Mouse (Mus musculus) gastrocnemius, postnatal 10 days (tissue): ENCODE results near the gene Atoh7. TPM values are rescaled to one million over a fixed set of nuclear protein-coding genes. Genes with fewer than 3 reads are reported as not detected.
A peak's percentile ranks its signal among the peaks of the same experiment; 100 is the strongest.
"Not testable (repeated sequence)": the region's sequence is repeated elsewhere in the genome, so short reads cannot be mapped to it uniquely, and the experiment has no call there.

Source experiments
- DNase-seq: peaks from one replicate; pipeline ENCODE4 v3.0.0; 2021; ENCODE audit warnings: mixed read lengths
- long read RNA-seq, 2 experiments: library from polyadenylated mRNA; stranded (forward); transcript quantifications; one replicate each; pipeline ENCODE4 v2.0.0; 2021
- total RNA-seq, 2 experiments: library from RNA; stranded (reverse); gene quantifications; 2 replicates each; pipeline ENCODE4 v1.2.3; 2021

The Atoh7 gene
- under 1 TPM; 0.14 to 0.32 TPM for total RNA-seq
- long read RNA-seq, experiment 1 = 0 reads
- long read RNA-seq, experiment 2 = 0 reads

DNA sequence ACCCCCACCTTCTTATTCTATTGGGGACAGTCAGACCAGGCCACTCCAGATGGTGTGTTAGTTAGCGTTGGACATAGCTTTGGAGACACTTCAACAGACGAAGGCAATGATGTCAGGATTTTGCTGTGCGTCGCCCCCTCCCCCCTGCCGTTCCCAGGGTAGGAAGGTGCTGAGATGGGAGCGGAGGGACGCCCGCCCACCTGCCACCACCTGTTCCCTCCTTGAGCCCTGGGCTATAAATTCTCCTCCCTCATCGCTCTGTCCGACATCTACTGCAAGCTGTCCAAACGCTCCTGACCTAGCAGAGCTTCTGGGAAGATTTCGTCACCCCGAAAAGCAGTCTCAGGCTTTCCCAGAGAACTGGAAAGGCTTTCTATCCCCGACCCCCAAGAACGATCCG lies at the start of gene Atoh7:
Gene Atoh7 (plus strand): TSS at position 131 of the 400 bp plus-strand sequence.
- DNase-seq = no peak

GRCm38 (mm10) chr10:63051267-63051666 lies 48.2 kb upstream of the Atoh7 start:
- no peak for DNase-seq

DNA sequence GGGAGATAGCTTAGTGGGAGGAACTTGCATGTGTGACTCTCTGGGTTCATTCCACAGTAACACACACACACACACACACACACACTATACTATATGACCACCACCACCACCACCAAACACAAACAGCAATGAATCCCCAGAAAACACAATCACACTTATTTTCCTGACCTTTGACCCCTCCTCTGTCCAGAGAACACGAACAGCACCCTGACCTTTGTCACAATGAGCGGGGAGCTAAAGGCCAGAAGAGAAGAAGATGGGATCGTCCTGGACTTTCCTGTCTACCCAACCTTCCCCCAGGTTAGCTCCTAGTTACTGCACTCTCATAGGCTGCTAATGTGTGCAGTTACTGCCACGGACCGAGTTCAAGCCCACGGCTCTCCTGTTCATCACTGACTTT lies 47.4 kb upstream of the Atoh7 start:
- no peak for DNase-seq

DNA sequence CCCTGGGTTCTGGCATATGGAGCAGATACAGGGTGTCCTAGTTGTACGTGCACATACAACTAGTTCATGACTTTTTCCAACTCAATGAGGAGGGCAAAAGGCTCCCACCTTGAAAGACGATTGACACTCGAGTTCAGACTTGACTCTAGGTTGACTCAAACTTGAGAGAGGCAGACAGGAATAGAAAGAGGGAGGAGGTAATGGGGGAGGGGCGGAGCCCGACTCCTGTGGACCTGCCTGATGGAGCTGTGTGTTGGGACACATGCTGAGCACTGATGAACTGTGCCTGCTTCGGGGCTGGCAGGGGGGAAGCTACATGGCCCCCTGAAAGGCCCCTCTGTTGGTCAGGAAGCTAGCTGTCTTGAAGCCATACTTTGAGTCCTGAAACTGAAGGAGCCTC lies 46.4 kb upstream of the Atoh7 start:
- DNase-seq = no peak

- not testable (repeated sequence) for DNase-seq
These were observed 45.4 kb upstream of the Atoh7 start for GRCm38 (mm10) chr10:63054071-63054470.

- DNase-seq = no peak
These were observed 44.9 kb upstream of the Atoh7 start for GRCm38 (mm10) chr10:63054586-63054985.

DNA sequence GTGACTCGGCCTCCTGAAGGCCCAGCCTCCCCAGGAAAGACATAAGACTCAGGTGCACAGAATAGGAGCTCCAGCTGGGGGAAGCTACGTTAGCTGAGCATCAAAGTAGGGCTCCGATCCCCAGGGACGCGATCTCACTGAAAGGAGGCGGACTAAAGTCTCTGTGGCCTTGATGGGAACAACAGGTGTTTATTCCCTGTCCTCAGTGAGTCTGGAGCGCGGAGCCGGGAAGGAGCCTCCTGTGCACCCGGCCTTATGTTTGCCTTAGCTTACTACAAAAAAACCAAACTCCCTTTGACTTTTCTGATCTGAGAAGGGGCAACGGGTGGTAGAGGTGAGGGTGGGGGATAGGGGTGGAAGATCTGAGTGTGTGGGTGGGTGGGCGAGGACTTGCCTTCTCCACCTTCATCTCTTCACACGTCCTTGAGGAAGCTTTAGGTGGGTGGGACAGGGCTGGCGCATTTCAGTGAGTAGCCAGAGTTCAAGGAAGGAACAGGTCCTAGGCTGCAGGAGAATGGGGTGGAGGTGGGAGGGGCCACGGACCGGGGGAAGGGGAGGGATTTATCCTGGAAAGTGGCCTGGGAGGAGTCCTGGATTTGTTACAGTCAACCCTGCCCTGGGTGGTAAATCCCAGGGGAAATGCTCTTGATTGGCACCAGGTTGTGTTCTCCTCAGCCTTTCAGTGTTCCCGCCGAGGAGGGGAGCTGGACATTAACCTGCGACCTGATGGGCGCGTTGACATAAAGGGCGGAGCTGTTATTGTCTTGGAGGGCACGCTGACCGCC lies 42.3 kb upstream of the Atoh7 start:
- DNase-seq = no peak

DNA sequence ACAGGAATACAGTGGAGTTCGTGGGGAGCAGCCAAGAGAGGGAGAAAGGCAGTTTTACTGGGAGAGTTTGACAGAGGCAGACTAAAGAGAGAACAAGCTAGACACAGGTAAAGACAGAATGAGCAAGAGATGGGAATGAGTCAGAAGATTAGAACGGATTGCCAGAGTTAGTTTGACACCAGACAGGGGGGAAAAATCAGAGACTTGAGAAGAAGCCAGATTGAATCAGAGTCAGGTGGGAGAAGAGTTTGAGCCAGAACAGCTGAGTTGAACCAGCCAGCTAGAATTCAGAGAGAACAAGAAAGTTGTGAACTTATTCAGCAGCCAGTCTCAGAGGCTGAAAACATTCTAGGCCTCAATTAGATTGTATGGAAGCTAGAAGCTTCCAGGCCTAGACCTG lies 39.6 kb upstream of the Atoh7 start, which contains the start of gene Pbld1:
Gene Pbld1 (plus strand): TSS at position 301 of the 400 bp plus-strand sequence.
- no peak for DNase-seq

DNA sequence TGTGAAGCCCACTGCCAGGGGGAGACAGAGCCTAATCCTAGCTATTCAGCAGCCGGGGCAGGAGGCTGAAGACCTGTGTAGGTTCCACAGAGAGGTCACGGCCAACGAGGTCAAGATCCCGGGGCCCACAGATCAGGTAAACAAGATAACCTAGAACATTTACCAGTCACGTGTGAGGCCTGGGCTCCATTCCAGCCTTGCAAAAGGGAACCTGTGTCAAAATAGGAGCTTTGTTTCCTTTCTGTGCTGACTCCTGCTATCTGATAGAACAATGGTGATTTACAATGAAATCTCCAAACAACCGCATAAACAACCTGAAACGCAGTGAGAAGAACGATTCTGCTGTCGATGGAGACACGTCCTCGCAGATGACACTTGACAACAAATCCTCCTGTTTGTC lies 39.0 kb upstream of the Atoh7 start:
- no peak for DNase-seq

- no peak for DNase-seq
These were observed 38.2 kb upstream of the Atoh7 start for GRCm38 (mm10) chr10:63061266-63061665.

DNA sequence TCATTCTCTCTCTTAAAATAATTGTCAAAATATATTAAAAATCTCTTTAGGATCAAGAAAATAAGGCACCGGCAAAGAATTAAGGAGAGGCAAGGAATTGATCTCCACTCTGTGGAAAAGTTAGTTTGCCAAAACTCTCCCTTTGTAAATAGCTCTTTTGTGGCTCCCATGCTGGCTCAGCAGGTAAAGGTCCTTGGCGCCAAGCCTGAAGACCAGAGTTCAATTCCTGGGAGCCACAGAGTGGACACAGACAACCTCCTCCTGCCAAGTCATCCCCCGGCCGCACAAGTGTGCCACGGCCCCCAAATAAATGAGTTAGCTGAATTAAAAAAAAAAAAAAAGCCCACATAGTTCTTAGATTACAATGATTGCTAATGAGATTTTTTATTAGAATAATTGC lies 36.8 kb upstream of the Atoh7 start:
- no peak for DNase-seq

DNA sequence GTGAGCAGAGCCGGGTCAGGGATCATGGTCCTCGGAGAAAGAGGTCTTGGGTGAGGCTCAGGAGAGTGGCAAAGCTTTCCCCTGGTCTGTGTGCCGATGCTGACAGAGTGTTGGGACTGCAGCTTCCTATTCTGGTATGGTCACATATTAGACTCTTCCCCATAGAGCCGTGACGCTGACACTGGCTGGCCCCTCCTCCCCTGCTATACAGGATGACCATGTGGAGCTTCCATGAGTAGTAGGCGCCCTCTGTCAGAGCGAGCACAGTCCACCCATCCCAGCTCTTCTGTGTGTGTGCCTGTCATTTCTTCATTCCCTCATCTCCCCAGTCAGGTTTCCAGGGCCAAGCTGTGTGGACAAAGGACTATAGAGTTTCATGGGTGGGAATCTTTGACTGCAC lies 36.1 kb upstream of the Atoh7 start:
- no peak for DNase-seq

DNA sequence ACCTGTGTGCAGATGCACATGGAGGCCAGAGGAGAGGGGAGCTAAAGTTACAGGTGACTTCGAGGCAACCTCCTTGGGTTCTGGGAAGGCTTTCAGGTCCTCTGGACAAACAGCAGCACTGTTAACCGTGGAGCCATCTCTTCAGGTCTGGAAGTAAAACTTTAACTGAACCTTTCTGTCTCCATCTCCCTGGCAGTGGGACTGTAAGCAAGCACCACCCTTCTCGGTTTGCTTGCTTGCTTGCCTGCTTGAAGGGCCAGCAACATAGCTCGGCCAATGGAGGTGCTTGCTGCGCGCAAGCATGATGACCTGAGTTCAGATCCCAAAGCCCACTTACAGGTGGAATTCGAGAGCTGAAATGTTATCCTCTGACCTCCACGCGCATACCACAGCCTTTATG lies 34.9 kb upstream of the Atoh7 start:
- DNase-seq = no peak

DNA sequence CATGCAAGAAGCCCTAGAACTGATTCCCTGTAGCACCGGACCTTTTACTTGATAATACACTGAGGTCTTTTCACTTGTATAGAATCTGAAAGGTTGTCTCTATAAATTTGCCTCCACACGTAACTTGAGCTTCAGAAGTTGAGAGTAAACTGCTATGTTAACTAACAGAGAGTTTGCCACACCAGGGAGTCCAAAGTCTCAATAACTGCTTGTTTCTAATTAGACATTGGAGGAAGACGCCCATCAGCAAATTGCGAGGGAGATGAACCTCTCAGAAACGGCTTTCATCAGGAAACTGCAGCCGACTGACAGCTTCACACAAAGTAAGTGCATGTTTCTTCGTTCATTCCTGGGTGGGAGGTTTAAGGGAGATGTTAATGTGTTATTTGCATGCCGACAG lies 33.9 kb upstream of the Atoh7 start:
- DNase-seq = no peak

GRCm38 (mm10) chr10:63065988-63066387 lies 33.5 kb upstream of the Atoh7 start:
- peak; percentile 70 for DNase-seq

- no peak for DNase-seq
These were observed 13.1 kb upstream of the Atoh7 start for GRCm38 (mm10) chr10:63086304-63086703.

DNA sequence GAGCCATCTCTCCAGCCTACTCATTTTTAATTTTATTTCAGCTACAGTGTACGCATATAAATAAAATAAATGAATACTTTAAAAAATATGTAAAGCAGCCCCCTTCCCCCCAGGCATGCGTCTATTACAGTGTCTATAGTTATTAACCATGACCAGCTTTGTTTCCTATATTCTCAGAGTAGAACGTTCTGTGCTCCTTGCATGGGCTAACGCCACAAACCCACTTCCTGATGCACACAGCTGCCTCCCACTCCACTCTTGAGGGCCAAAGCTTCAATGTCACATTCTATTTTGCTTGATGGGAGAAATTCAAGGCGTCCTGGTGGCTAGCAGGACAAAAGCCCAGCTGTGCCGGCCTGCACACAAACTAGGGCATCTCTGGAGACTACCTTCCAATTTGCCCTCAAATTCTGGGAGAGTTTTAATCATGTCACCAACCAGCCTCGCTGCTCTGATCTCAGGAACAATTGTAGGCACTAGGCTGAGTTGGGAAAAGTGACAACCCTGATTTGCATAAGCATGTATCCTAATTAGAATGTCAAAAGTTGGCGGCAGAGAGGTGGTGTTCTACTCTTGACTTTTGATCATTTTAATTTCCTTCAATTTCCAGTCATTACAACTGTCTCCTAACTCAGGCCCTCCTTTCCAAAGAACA lies 10.2 kb upstream of the Atoh7 start:
- DNase-seq = no peak

DNA sequence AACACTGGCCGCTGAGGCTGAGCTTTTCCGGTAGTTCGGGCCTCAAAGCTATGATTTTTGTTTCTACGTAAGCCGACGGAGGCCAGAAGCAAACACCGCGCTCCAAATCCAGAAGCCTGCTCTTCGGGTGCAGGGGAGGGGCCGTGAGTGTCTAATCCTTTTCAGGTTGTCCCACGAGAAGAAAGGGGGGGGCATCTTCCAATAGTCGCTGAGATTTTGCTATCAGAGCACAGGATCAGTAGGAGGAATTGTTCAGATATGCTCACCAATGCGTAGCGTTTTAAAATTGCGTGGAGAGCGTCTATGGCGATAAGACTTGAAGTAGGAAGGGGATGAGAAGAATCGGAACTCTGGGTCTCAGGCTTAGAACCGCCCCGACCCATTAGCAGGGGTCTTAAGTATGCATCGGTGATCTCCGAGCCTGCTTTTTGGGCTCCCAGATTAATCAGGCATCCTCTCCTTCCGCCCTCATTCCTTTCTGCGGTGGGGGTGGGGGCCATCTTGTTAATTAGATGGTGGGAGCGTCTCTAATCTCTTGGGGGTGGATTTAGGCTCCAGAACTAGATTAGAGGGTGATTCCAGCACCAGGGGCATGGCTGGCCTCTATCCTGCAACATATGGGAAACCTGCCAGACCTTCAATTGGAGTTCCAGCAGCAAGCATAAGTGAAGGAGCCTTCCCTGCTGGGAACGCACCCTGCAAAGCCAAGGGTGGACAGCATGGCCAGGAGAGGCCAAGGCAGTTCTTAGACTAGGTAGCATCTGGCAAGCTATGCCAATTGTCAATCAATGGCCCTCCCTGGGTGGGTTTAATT lies 9.5 kb upstream of the Atoh7 start:
- DNase-seq = no peak

DNA sequence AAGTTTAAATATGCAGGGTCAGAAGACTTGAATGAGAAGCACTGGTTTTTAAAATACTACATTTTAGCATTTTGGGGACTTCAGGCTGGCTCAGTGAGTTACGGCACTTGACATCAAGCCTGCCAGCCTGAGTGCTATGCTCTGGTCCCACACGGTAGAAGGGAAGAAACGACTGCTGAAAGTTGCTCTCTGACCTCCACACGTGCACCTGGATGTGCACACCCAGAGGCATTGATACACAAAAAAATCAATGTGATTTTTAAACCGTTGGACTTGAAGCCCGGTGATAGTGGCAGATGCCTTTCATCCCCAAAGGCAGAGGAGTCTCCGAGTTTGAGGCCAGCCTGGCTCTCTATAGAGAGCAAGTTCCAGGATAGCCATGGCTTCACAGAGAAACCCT lies 7.5 kb upstream of the Atoh7 start:
- no peak for DNase-seq

DNA sequence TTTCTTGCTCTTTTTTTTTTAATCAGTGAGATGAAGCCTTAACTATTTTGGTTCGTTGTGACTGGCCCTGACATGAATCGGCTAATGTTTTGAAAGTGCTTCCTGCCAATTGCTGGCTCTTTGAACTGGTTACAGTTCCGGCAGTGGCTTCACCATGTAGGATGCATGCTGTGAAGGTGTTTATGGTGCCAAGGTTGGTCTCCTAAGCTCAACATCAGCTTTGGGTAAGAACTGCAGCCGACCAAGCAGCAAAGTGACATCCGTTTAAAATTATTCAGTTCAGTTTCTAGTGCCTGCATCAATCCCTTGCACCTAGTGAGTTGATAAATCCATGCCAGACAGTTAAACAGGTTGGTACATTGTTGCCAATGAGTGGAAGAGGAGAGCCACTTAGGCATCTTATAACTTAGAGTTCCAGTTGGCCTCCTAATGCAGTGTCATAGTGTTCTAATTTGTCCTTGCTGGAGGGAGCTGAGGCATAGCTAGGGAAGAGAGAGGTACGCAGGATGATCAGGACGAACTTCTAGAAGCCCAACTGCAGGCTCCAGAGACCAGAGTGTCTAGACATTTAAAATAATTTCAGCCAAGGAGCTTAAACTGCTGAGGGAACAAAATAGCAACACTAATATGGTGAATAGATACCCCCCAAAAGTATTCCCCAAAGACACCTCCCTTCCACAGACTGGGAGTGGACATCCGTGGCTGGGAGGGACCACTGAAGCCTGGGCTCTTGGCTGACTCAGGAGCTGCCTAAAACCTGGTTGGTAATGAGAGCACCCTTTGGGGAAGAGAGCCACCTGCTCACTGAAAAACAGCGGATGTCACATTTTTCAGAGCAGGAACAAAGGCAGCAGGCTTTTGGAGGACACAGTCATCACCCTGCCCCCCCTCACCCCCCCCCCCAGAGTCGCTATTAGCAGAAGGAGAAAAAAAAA lies 6.6 kb upstream of the Atoh7 start:
- no peak for DNase-seq

- no peak for DNase-seq
These were observed 2.7 kb upstream of the Atoh7 start for GRCm38 (mm10) chr10:63096757-63097156.

GRCm38 (mm10) chr10:63098191-63098590 lies 1.3 kb upstream of the Atoh7 start:
- DNase-seq = no peak
